Mouse (Mus musculus) left cerebral cortex, adult 2 months (tissue): ENCODE data around the gene Sc5d. TPM values are rescaled to one million over a fixed set of nuclear protein-coding genes. Genes with fewer than 3 reads are reported as not detected.

Source experiments
- DNase-seq, 2 experiments: peaks; one replicate each; pipeline ENCODE4 v3.0.0; 2021 to 2022; ENCODE audit warnings: low spot score in 2 of 2, mixed read lengths in 1 of 2; ENCODE audit errors: extremely low spot score in 1 of 2
- H3K27ac ChIP-seq: fragments of 200-600 bp; 2 replicates; pipeline ENCODE4 v1.8.1; 2022
- H3K4me3 ChIP-seq: fragments of 200-600 bp; 2 replicates; pipeline ENCODE4 v1.8.1; 2022
- CTCF ChIP-seq: fragments of 200-600 bp; IDR thresholded peaks from 2 replicates; pipeline ENCODE4 v1.8.1; 2022; ENCODE audit warnings: antibody characterized with exemption, mild to moderate bottlenecking, moderate library complexity
- intact Hi-C: fragments of 180-260 bp; cut with DNase I; formaldehyde crosslinking; loops from one replicate; pipeline ENCODE4 v1.15.1; 2025
- total RNA-seq, 2 experiments: library from RNA; stranded (reverse); gene quantifications; 2 replicates each; pipeline ENCODE4 v1.2.3; 2021

Sc5d gene
- total RNA-seq, 2 experiments from 2014 or later, result 49.8 to 54.7 TPM

- intact Hi-C loops, result loop anchor here (2.0 to 5.0 kb wide), 2 partner anchors 87 to 127 kb away; no protein-coding TSS in a partner anchor
- no peak for TF ChIP-seq CTCF
- DNase-seq, result peak in 1 of 2 experiments; percentile 51
- H3K27ac ChIP-seq, result peak overlapping the region; percentile 47; the same call in 1 of the 2 replicates
- no peak overlapping the region for H3K4me3 ChIP-seq
Measured at GRCm38 (mm10) chr9:42209666-42210065, 54.4 kb downstream of the Sc5d start.

DNA sequence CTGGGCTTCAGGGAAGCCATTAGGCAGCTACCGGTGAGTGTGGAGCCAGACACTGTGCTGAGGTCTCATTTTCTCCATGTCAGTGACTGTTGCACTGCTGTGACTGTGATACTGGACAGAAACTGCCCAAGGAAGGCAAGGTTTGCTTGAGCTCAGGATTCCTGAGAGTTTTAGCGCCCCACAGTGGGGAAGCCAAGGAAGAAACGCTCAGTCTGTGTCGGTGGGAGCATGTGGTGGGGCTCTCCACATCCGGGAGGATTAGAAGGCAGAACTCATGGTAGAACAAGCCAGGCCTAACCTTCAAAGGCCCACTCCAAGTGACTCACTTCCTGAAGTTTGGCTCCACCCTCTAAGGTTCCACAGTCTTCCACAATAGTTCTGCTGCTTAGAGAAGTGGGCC lies 55.6 kb downstream of the Sc5d start:
- peak; percentile 41 to 54 for DNase-seq
- intact Hi-C loops, result loop anchor here (2.0 to 5.0 kb wide), 2 partner anchors 86 to 126 kb away; no protein-coding TSS in a partner anchor
- TF ChIP-seq CTCF, result peak; percentile 55
- H3K4me3 ChIP-seq, result no peak overlapping the region
- H3K27ac ChIP-seq, result peak overlapping the region; percentile 47; the same call in 1 of the 2 replicates

DNA sequence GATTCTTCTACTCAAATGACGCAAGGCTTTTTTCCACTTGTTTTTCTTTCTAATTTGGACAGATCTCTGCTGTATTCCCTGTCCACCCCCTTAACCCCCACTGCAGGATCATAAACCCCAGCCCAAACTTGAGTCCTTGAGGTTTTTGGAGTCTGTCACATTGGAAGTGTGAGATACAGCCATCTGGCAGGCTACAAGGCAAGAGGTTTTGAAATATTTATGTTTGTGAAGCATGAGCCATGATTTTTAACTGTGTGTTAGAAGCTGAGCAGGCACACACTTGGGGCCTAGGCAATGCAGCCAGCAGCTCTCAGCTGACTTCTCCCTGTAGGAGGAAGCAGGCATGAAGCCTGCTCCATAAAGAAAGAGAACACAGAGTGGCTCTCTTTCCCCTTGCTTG lies 57.3 kb downstream of the Sc5d start:
- Histone ChIP-seq H3K27ac (peak overlapping the region; percentile 66), H3K4me3 (no peak overlapping the region)
- DNase-seq, result no peak
- TF ChIP-seq CTCF, result no peak
- intact Hi-C loops, result loop anchor here (5.0 kb wide), 1 partner anchor 124 kb away; no protein-coding TSS in a partner anchor

DNA sequence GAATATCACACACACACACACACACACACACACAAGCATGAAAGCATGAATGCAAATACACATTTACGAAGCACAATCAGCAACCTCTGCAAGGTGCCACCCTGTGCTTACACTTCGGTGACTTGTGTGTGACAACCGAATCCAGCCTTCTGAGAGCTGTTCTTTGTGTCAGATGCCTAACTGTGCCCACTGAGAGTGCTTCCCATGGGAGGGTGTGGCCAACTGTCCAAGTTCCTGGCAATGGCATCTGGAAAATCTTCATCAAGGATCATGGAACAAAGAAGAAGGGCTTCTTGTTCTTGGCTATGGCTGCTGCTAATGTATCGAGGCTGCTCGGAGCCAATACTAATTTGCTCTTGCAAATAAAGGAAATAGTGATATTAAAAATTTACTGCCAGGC lies 61.8 kb downstream of the Sc5d start:
- Histone ChIP-seq H3K27ac (no peak overlapping the region), H3K4me3 (no peak overlapping the region)
- DNase-seq, result no peak
- no peak for TF ChIP-seq CTCF
- intact Hi-C loops, result no loop called here

Other genes with a start within 250 kb of the Sc5d start
- 100 to 1,000 TPM; 238 to 239 TPM for gene Sorl1, start 140.0 kb downstream of the Sc5d start, total RNA-seq
- under 1 TPM; 0.18 to 0.23 TPM for gene Tecta, start 135.7 kb upstream of the Sc5d start, total RNA-seq
- gene Tbcel, start 243.6 kb upstream of the Sc5d start, total RNA-seq, result 10 to 100 TPM; 48.6 to 48.9 TPM